Mouse (Mus musculus) frontal cortex, postnatal 36 days (tissue): ENCODE results near the gene Cmtr1.

Source experiments
- DNase-seq, 2 experiments: peaks; one replicate each; pipeline ENCODE4 v3.0.0; 2022; ENCODE audit warnings: low spot score in 2 of 2

Cmtr1 gene

GRCm38 (mm10) chr17:29669030-29669429 is 8.6 kb downstream of the Cmtr1 start:
- DNase-seq = no peak

GRCm38 (mm10) chr17:29669936-29670335 is 9.5 kb downstream of the Cmtr1 start:
- DNase-seq = no peak

- peak in 1 of 2 experiments; percentile 7 for DNase-seq
These were observed 10.6 kb downstream of the Cmtr1 start for GRCm38 (mm10) chr17:29671021-29671420.

- DNase-seq = no peak
These were observed 12.9 kb downstream of the Cmtr1 start for GRCm38 (mm10) chr17:29673325-29673724.

- DNase-seq = no peak
These were observed 18.1 kb downstream of the Cmtr1 start for GRCm38 (mm10) chr17:29678526-29678925.

GRCm38 (mm10) chr17:29679038-29679767 is 18.8 kb downstream of the Cmtr1 start:
- no peak for DNase-seq

GRCm38 (mm10) chr17:29680174-29680573 is 19.8 kb downstream of the Cmtr1 start:
- DNase-seq = no peak

GRCm38 (mm10) chr17:29680921-29681320 is 20.5 kb downstream of the Cmtr1 start:
- no peak for DNase-seq

GRCm38 (mm10) chr17:29681669-29682068 is 21.3 kb downstream of the Cmtr1 start:
- DNase-seq = no peak

- DNase-seq = no peak
These were observed 21.9 kb downstream of the Cmtr1 start for GRCm38 (mm10) chr17:29682261-29682660.

GRCm38 (mm10) chr17:29683127-29683526 is 22.7 kb downstream of the Cmtr1 start:
- no peak for DNase-seq

- no peak for DNase-seq
These were observed 23.9 kb downstream of the Cmtr1 start for GRCm38 (mm10) chr17:29684275-29684674.

- no peak for DNase-seq
These were observed 26.4 kb downstream of the Cmtr1 start for GRCm38 (mm10) chr17:29686771-29687170.

GRCm38 (mm10) chr17:29687373-29687772 is 27.0 kb downstream of the Cmtr1 start:
- no peak for DNase-seq

- DNase-seq = no peak
These were observed 28.2 kb downstream of the Cmtr1 start for GRCm38 (mm10) chr17:29688610-29689009.

GRCm38 (mm10) chr17:29690257-29690656 is 29.9 kb downstream of the Cmtr1 start:
- no peak for DNase-seq

- DNase-seq = no peak
These were observed 32.4 kb downstream of the Cmtr1 start for GRCm38 (mm10) chr17:29692827-29693226.

- DNase-seq = no peak
These were observed 33.2 kb downstream of the Cmtr1 start for GRCm38 (mm10) chr17:29693571-29693970.

- no peak for DNase-seq
These were observed 34.1 kb downstream of the Cmtr1 start for GRCm38 (mm10) chr17:29694516-29694915.

GRCm38 (mm10) chr17:29696940-29697339 is 36.5 kb downstream of the Cmtr1 start:
- no peak for DNase-seq

GRCm38 (mm10) chr17:29698421-29698820 is 38.0 kb downstream of the Cmtr1 start:
- DNase-seq = no peak

GRCm38 (mm10) chr17:29700573-29700972 is 40.2 kb downstream of the Cmtr1 start:
- DNase-seq = no peak

GRCm38 (mm10) chr17:29702938-29703710 is 42.7 kb downstream of the Cmtr1 start:
- no peak for DNase-seq
